ENCODE assay signal across 8 mouse cellular contexts in genomic region chr12:100899111-100899640, GRCm38 (mm10). TPM values are rescaled to one million over a fixed set of nuclear protein-coding genes. Genes with fewer than 3 reads are reported as not detected.
A peak's percentile ranks its signal among the peaks of the same experiment; 100 is the strongest.
DNase-seq lines count a peak whose midpoint lies in the region; ATAC-seq and TF ChIP-seq lines count a peak whose summit lies in the region.

No protein-coding gene starts in this region.

- no peak for TF ChIP-seq POLR2A in testis, adult 2 months (IDR thresholded peaks at IDR 0.05; ENCODE audit: control insufficient read depth, low read depth, low read length)

- peak overlapping the region; percentile 54 for H3K4me3 ChIP-seq in testis, adult 2 months (ENCODE audit: control insufficient read depth, low read depth, low read length)
- peak overlapping the region; percentile 38 for H3K4me3 ChIP-seq in forebrain, embryonic 12.5 days (replicated peaks)

- no peak overlapping the region for H3K27ac ChIP-seq in testis, adult 2 months (ENCODE audit: control insufficient read depth, insufficient read depth, low read depth, low read length)
- no peak overlapping the region for H3K27ac ChIP-seq in forebrain, embryonic 12.5 days

- peak overlapping the region; percentile 58 for H3K4me2 ChIP-seq in forebrain, embryonic 12.5 days

- no peaks in the 10 kb centered on the region for H3K36me3 ChIP-seq in testis, adult 2 months (ENCODE audit: control insufficient read depth, insufficient read depth, low read length)
- H3K36me3 ChIP-seq in forebrain, embryonic 12.5 days (replicated peaks): no peaks in the 10 kb centered on the region

- H3K9ac ChIP-seq in forebrain, embryonic 12.5 days: peak overlapping the region; percentile 30

- under 1% methylated on average over 30 of the region's 30 CpGs for WGBS in forebrain, embryonic 12.5 days

- H3K4me1 ChIP-seq in testis, adult 2 months (ENCODE audit: control insufficient read depth, insufficient read depth, low read length): peaks cover 10% of the 10 kb centered on the region
- H3K4me1 ChIP-seq in forebrain, embryonic 12.5 days: peaks cover 25% of the 10 kb centered on the region

- intact Hi-C loops in left cerebral cortex, postnatal 14 days (cut with DNase I): no loop called here

- H3K27me3 ChIP-seq in testis, adult 2 months (ENCODE audit: control insufficient read depth, insufficient read depth, low read length): no peaks in the 10 kb centered on the region
- H3K27me3 ChIP-seq in forebrain, embryonic 12.5 days: peaks cover 57% of the 10 kb centered on the region

- peak; percentile 71 for ATAC-seq in frontal cortex, adult (ENCODE audit: low TSS enrichment)
- peak; percentile 47; the same call in 1 of the 2 replicates for ATAC-seq in forebrain, embryonic 12.5 days (ENCODE audit: low FRiP score)
- ATAC-seq in monocyte, adult 5-6 weeks (replicated peaks; ENCODE audit: insufficient number of reproducible peaks, low FRiP score, low TSS enrichment, poor library complexity, severe bottlenecking): peak; percentile 38

- no peak for DNase-seq in frontal cortex, postnatal 10 days (ENCODE audit: low spot score in 2 of 2)
- DNase-seq in testis, postnatal 14 days (ENCODE audit: low spot score): no peak
- DNase-seq in left cerebral cortex, postnatal 14 days (ENCODE audit: low spot score in 2 of 2): peak; percentile 19 to 34
- DNase-seq in urinary bladder, postnatal 25 days (ENCODE audit: low spot score): no peak

- H3K9me3 ChIP-seq in forebrain, embryonic 12.5 days: no peaks in the 10 kb centered on the region

- TF ChIP-seq CTCF in testis, adult 2 months (IDR thresholded peaks at IDR 0.05; ENCODE audit: control insufficient read depth, insufficient read depth, insufficient replicate concordance, low read depth, low read length): no peak

RNA-seq across cellular contexts. Expression of gene Gpr68, which starts 8.8 kb away (rescaled TPM):
- 2.9 and 3.1 TPM in 2 replicates for polyA plus RNA-seq in testis, adult 2 months (2012; rRNA removed)
- polyA plus RNA-seq in forebrain, embryonic 12.5 days (2016; fragmentation: Nextera tagmentation; extraction: Ambion mirVana): 0.22 and 0.26 TPM in 2 replicates
- total RNA-seq in left cerebral cortex, postnatal 14 days (2021): 1 to 10 TPM; 6.1 to 8.3 TPM
- total RNA-seq in monocyte, adult 5-6 weeks (2017): 4.4 to 27.8 TPM (median 4.9 TPM) in 3 replicates

Comparison
In these comparisons a context has a peak if more than half of its experiments do, and no peak if none do; other contexts are left out.
1. DNase-seq: peak in left cerebral cortex, postnatal 14 days (2 of 2); none in frontal cortex, postnatal 10 days (0 of 2), testis, postnatal 14 days (single experiment) and urinary bladder, postnatal 25 days (single experiment).
2. Peak in every context shown above with its lines, with median percentiles within 50 percentile points of each other: ATAC-seq.